Mouse (Mus musculus) testis, adult 2 months (tissue): ENCODE data around the gene Zfp664.

Source experiments
- CTCF ChIP-seq: fragments of 200-500 bp; IDR thresholded peaks from 2 replicates; pipeline ENCODE4 v1.5.1; 2012; ENCODE audit warnings: low read depth, mild to moderate bottlenecking, inconsistent platforms, low read length, moderate library complexity; ENCODE audit not compliant: control insufficient read depth, insufficient read depth, insufficient replicate concordance
- POLR2A ChIP-seq: fragments of 200-500 bp; IDR thresholded peaks from 2 replicates; pipeline ENCODE4 v1.6.1; 2012; ENCODE audit warnings: low read depth, mild to moderate bottlenecking, inconsistent platforms, low read length, moderate library complexity; ENCODE audit not compliant: control insufficient read depth

DNA sequence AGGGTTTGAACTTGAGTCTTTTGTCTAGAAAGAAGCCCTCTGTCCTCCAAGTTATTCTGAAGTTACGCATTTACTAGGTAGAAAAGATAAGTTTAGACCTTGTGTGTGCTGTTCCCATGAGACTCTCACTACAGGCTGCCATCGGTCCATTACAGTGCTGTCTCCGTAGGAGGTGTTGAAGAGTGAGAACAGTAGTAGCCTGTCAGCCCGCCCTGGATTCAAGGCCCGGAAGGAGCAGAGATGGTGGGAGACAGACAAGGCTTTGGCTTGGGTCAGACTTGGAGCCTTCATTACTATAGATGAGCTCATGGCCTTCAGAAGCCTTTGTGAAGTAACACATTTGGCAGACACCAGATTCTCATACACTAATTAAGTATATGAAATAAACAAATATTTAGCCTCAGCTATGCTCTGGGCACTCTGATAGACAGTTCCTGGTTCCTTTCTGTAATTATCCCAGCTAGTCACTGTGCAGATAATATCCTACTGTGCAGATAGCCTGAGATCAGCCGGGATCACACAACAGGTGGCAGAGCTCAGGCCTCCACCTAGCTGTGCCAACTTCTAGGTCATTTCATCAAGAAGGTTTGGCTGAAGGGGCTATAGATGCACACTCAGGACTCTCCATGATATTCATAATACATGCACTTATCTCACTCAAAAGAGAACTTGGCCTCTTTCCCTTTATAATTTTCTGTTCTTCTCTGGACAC, 11.6 kb downstream of the Zfp664 start:
- TF ChIP-seq POLR2A = no peak
- TF ChIP-seq CTCF = no peak
